Mouse (Mus musculus) small intestine, adult 2 months (tissue): ENCODE results near the gene Itgav. TPM values are rescaled to one million over a fixed set of nuclear protein-coding genes. Genes with fewer than 3 reads are reported as not detected.

Experiments
- H3K27ac ChIP-seq: fragments of 200-500 bp; 2 replicates; pipeline ENCODE4 v1.5.1; 2012; ENCODE audit warnings: low read depth, low read length, control low read depth, inconsistent platforms; ENCODE audit not compliant: insufficient read depth
- H3K27me3 ChIP-seq: fragments of 200-500 bp; 2 replicates; pipeline ENCODE4 v1.6.1; 2012; ENCODE audit warnings: mild to moderate bottlenecking, moderate library complexity, low read length, inconsistent platforms; ENCODE audit not compliant: control insufficient read depth, insufficient read depth
- H3K36me3 ChIP-seq: fragments of 200-500 bp; 2 replicates; pipeline ENCODE4 v1.6.1; 2012; ENCODE audit warnings: mild to moderate bottlenecking, low read length, control low read depth, inconsistent platforms; ENCODE audit not compliant: control insufficient read depth, insufficient read depth
- H3K4me1 ChIP-seq: fragments of 200-500 bp; 2 replicates; pipeline ENCODE4 v1.6.1; 2012; ENCODE audit warnings: low read length, inconsistent platforms, mixed read lengths; ENCODE audit not compliant: control insufficient read depth, insufficient read depth, insufficient read length
- H3K4me3 ChIP-seq: fragments of 200-500 bp; 2 replicates; pipeline ENCODE4 v1.5.1; 2012; ENCODE audit warnings: low read depth, mild to moderate bottlenecking, control low read depth, inconsistent platforms, low read length, moderate library complexity
- CTCF ChIP-seq: fragments of 200-500 bp; IDR thresholded peaks from 2 replicates; pipeline ENCODE4 v1.5.1; 2012; ENCODE audit warnings: low read depth, mild to moderate bottlenecking, control low read depth, inconsistent platforms, low read length, moderate library complexity, mixed read lengths; ENCODE audit not compliant: insufficient replicate concordance, insufficient read length; ENCODE audit errors: extremely low read depth
- POLR2A ChIP-seq: fragments of 200-500 bp; IDR thresholded peaks from 2 replicates; pipeline ENCODE4 v1.6.1; 2012; ENCODE audit warnings: low read depth, mild to moderate bottlenecking, control low read depth, inconsistent platforms, low read length, moderate library complexity
- WGBS: fragments of 180-500 bp; shearing (Covaris S2); methylation state at CpG from one replicate; pipeline ENCODE4 v1.1.7; 2018; 5-methylcytosine and 5-hydroxymethylcytosine counted together
- polyA plus RNA-seq: library from polyadenylated mRNA; depleted of rRNA; stranded (reverse); fragments of >200 nt; gene quantifications from 2 replicates; pipeline ENCODE4 v1.2.3, GENCODE M21; 2012

Gene Itgav
- polyA plus RNA-seq, 1 experiment = 43.9 TPM

DNA sequence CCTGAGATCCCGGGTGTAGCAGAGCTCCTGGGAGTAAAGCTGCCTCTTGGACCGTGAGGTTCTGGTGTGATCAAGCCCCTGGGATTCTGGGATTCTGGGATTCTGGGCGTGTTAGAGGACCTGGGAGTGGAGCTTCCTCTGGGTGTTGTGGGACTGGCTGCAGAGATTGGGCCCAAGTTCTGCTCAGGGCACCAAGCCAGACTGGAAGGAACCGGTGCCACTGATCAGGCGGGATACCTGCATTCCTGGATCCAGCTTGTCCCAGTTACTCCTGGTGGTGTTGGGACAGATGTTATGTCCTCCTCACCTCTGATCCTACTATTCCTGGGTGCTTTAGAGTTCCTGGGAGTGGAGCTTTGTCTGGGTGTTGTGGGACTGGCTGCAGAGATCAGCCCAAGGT is 28.8 kb downstream of the Itgav start:
- TF ChIP-seq CTCF (no peak), POLR2A (no peak)

DNA sequence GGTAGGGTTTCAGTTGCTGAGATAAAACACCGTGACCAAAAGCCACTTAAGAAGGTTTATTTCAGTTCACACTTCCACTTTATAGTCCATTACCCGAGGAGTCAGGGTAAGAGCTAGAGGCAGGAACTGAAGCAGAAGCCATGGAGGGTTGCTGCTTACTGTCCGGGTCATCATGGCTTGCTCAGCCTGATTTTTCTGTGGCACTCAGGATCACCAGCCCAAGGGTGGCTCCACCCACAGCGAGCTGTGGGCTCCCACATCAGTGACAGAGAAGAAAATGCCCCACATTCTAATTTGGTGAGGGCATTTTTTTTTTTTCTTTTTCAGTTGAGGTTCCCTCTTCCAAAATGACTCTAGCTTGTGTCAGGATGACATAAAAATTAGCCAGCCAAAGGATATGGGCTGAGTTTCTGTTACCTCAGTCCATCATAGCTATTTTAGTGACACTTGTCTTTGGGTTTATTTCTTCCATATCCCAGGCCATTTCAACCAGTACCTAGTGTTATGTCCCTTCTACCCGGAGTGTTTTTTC is 30.2 kb downstream of the Itgav start:
- no peak overlapping the region for H3K27ac ChIP-seq
- 81% methylated on average over 5 of the region's 5 CpGs for WGBS
- H3K4me1 ChIP-seq = peaks cover 3% of the 10 kb centered on the region; the same call in 1 of the 2 replicates
- no peak for TF ChIP-seq CTCF
- no peak for TF ChIP-seq POLR2A
- H3K27me3 ChIP-seq = no peaks in the 10 kb centered on the region
- H3K36me3 ChIP-seq = peaks cover 7% of the 10 kb centered on the region; the same call in 1 of the 2 replicates
- no peak overlapping the region for H3K4me3 ChIP-seq

More for the DNA sequence above, 28.8 kb downstream of the Itgav start:
- no peaks in the 10 kb centered on the region for H3K4me1 ChIP-seq
- H3K36me3 ChIP-seq = peaks cover 14% of the 10 kb centered on the region
- H3K27me3 ChIP-seq = no peaks in the 10 kb centered on the region
- whole genome bisulfite sequencing = 83% methylated on average over 5 of the region's 5 CpGs
- no peak overlapping the region for H3K27ac ChIP-seq
- no peak overlapping the region for H3K4me3 ChIP-seq

GRCm38 (mm10) chr2:83758606-83759215 is 34.5 kb downstream of the Itgav start:
- 33% methylated on average over 7 of the region's 7 CpGs for WGBS
- no peaks in the 10 kb centered on the region for H3K27me3 ChIP-seq
- TF ChIP-seq POLR2A (no peak), CTCF (no peak)
- H3K36me3 ChIP-seq = peaks cover 9% of the 10 kb centered on the region
- H3K27ac ChIP-seq = peak overlapping the region; percentile 87
- peak overlapping the region; percentile 44 for H3K4me3 ChIP-seq
- peaks cover 3% of the 10 kb centered on the region; the same call in 1 of the 2 replicates for H3K4me1 ChIP-seq

DNA sequence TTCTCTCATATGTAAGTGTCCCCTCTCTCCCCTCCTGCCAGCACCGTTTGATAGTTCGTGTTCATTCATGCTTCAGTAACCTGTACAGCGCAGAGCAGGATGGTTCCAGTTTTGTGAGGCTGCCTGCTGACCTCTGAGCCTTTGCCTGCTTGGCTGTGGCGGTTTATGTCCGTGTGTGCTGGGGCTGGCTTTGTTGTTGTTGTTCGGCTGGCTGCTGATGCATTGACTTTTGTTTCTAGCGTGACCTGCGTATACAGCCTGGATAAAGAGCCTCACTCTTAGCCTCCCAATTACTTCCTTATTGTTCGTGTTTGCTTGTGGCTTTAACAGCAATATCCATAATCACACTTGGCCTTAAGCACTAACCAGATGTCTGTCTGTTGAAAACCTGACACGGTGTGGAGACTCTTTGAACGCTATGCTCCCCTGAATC is 35.0 kb downstream of the Itgav start:
- H3K36me3 ChIP-seq = peaks cover 9% of the 10 kb centered on the region
- 23% methylated on average over 11 of the region's 11 CpGs for WGBS
- H3K4me1 ChIP-seq = peaks cover 3% of the 10 kb centered on the region; the same call in 1 of the 2 replicates
- TF ChIP-seq POLR2A (no peak), CTCF (no peak)
- H3K4me3 ChIP-seq = peak overlapping the region; percentile 44
- no peaks in the 10 kb centered on the region for H3K27me3 ChIP-seq
- H3K27ac ChIP-seq = peak overlapping the region; percentile 87

- 22% methylated on average over 5 of the region's 5 CpGs for WGBS
- TF ChIP-seq POLR2A (no peak), CTCF (no peak)
- Histone ChIP-seq H3K36me3 (peaks cover 9% of the 10 kb centered on the region), H3K4me1 (peaks cover 3% of the 10 kb centered on the region; the same call in 1 of the 2 replicates), H3K27ac (peak overlapping the region; percentile 87), H3K27me3 (no peaks in the 10 kb centered on the region), H3K4me3 (no peak overlapping the region)
These were observed 35.5 kb downstream of the Itgav start for GRCm38 (mm10) chr2:83759667-83760066.

GRCm38 (mm10) chr2:83760112-83760511 is 35.9 kb downstream of the Itgav start:
- Histone ChIP-seq H3K4me3 (no peak overlapping the region), H3K4me1 (peaks cover 3% of the 10 kb centered on the region; the same call in 1 of the 2 replicates), H3K36me3 (peaks cover 9% of the 10 kb centered on the region), H3K27ac (peak overlapping the region; percentile 87), H3K27me3 (no peaks in the 10 kb centered on the region)
- TF ChIP-seq POLR2A = no peak
- TF ChIP-seq CTCF = no peak
- WGBS = 16% methylated on average over 1 of the region's 1 CpGs

- 80% methylated on average over 2 of the region's 2 CpGs for WGBS
- no peaks in the 10 kb centered on the region for H3K27me3 ChIP-seq
These were observed 37.3 kb downstream of the Itgav start for GRCm38 (mm10) chr2:83761506-83761905.

More at GRCm38 (mm10) chr2:83761506-83761905, 37.3 kb downstream of the Itgav start:
- Histone ChIP-seq H3K4me1 (peaks cover 3% of the 10 kb centered on the region; the same call in 1 of the 2 replicates), H3K4me3 (no peak overlapping the region), H3K36me3 (peaks cover 12% of the 10 kb centered on the region), H3K27ac (no peak overlapping the region)
- no peak for TF ChIP-seq CTCF
- TF ChIP-seq POLR2A = no peak
